Mouse (Mus musculus) c-Kit-positive CD71-negative TER-119-negative erythroid progenitor cells, embryonic 14.5 days (primary cell): ENCODE measurements at regions not wholly inside any gene's neighbourhood (a gene's known extent, or its start where the extent isn't known, plus 50 kb on each side); places are given as distances from the start of the nearest gene placed in this dataset.
A peak's percentile ranks its signal among the peaks of the same experiment; 100 is the strongest.

ENCODE experiments used
- DNase-seq: peaks from one replicate; pipeline ENCODE4 v3.0.0-alpha.2; 2013; ENCODE audit warnings: low read depth

DNA sequence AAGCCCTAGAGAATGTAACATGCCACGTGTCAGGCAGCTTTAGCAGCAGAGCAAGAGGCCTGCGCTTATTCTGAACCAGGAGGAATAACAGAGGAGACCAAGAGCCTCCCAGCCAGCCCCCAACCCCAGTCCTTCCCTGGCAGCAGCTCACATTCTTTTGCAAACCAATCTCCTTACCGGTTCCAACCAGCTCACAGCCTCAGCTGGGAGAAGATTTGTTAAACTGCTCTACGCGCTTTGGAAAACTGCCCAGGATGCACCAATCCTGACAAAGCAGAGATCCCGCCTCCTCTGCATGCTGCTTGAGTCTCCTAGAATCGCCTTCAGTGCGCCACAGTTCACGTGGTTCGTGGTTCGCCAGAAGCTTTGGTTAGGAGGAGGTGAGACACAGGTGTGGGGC lies 51.8 kb downstream of the Gm9376 start:
- no peak for DNase-seq

DNA sequence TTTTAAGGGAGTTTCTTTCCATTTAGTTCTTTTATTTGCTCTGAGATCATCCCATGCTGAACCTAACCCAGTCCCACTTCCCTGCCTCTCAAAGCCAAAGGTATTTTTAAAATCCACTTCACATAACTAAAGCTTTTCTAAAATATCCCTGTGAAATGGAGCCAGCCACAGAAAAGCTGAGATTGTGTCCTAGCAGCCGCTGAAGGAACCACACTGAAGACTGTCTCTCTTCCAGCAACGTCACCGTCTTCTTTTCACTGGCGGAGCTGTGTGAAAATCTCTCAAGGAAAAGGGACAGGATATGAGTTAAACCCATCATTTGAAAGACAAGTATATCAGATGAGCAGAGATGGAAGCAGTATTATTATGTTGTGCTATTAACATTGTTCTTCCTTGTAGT lies 53.3 kb downstream of the Gm9376 start:
- DNase-seq = no peak

DNA sequence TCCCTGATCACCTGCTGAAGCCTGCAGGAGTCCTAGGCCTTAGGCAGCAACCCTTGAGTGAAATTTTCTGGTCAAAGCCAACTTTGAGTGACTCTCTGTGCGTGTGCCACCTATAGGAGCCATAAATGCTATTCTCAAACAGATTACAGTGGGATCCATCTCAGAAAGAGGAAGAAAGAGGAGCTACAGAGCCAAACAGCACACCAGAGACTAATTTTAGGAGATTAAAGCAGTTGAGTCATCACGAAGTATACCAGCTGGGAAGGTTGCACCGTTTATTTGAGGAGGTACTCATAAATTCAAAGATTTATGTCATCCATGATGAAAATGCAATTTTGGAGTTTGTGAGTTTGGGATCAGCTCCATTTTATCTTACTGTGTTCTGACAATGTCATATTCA lies 54.3 kb downstream of the Gm9376 start:
- no peak for DNase-seq

DNA sequence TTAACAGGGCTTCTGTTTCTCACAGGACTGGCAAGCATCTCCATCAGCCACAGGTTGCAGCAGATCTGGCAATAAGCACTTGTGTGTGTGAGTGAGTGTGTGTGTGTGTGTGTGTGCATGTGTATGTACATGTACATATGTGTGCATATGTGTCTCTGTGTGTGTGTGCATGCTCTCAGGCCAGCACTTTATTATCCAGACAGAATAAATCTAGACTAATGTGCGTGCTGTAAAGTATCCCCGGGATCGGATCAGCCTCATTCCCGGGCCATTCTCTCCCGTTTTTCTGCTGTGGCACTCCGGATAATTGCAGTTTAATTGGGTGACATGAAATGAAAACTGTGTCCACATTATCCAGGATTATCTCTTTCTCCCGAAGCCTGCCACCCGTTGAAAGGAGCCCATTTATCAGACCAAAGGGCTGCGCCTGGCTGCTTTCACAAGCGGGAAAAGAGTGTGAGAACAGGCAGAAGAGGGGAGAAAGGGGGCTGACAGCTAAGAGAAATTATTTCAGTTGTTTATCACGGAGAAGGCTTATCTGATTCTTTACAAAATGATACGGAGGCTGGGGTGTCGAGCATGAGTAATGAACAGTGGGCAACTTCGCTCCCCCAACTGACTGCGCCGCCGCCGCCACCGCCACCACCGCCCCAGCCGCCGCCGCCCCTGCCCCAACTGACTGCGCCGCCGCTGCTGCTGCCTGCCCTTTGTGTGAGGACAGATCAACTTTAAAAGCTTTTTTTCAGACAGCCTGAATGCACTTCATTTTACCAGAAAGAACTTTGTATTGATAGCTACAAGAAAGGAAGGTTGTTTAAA lies 55.5 kb downstream of the Gm9376 start:
- DNase-seq = no peak

DNA sequence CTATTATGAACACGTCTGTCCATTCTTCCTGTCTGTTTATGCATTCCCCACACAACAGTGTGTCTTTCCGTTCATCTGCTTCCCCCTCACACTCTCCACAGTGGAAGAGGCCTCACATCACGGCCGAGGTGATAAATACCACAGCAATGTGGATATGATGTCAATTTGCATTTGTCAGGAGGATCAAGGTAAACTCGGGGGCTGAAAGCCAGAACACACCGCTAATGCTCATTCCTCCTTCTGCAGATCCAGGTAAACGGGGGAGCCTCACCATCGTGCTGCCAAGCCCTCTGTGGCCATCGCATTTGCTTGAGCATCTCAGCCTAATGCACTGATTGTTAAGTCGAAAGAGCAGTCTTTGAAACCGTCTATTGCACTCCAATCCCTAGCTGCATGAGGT lies 56.1 kb downstream of the Gm9376 start:
- DNase-seq = no peak

DNA sequence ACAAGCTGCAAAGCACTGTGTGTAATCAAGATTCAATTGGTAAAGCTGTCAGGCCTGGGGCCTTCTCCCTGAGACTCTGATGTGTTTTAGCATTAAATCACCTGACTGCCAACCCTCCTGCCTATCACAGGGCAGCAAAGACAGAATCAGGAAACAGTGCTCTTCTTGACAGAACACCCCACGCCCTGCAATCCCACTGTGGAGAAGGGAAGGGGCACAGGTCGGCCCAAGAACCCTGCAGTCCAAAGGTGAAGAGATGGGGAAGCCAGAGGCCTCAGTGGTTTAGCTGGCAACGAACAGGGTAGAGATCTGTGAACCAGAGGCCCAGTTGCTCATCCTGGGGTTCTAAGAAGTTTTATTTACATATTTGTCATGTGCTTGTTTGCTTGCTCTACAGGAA lies 71.3 kb downstream of the Gm9376 start:
- DNase-seq = no peak

DNA sequence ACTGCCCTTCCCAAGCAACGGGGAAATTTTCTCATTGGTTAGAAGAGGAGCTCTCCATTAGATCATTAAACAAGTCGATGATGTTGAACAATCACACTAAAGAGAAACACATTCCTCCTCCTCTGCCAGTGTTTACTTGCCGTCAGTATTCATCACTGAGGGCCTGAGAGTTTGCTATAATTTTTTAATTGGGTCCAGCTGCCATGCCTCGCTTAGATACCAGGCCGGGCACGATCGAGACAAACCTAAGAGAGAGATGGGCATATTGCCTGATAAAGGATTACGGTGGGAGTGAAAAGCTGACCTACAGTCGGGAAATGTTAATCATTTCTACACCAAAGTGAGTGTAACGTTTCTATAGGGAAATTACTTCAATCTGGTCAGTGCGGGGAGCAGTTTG lies 96.2 kb downstream of the Gm9376 start:
- no peak for DNase-seq

DNA sequence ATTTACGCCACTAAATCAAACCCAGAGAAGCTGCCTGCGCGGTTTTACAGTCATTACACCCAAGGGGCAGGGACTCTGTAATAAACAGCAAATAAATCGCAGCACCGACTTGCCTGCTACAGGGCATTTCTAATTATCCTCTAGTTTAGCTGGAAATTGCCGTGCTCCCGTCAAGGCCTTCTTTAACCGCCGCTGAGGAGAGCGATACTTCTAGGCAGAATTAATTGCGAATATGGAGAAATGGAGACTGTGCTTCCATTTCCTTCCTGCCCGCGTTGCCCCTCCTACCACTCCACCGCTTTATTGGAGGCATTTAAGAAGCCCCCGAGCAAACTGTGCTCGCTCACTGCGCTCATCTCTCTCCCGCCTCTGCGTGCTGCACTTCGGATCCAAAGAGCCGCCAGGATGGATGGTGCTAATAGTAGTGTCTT lies 96.6 kb downstream of the Gm9376 start:
- no peak for DNase-seq

DNA sequence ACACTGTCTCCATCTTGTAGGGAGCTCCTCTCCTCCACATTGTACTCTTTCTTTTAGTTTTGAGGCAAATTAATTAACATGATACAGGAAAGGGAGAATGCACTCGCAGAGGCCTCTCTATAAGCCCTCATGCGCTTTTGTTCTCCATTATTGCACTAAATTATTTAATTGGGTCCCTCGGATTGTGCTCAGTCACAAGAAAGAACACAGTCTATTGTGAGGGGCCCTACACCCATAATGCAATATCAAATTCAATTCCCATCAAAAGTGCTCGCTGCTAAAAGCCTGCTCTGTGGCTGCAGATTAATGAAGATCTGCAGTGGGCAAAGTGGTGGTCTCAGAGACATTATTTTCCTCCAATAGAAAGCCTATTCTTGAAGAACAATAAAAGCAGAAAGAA lies 99.8 kb downstream of the Gm9376 start:
- DNase-seq = no peak

DNA sequence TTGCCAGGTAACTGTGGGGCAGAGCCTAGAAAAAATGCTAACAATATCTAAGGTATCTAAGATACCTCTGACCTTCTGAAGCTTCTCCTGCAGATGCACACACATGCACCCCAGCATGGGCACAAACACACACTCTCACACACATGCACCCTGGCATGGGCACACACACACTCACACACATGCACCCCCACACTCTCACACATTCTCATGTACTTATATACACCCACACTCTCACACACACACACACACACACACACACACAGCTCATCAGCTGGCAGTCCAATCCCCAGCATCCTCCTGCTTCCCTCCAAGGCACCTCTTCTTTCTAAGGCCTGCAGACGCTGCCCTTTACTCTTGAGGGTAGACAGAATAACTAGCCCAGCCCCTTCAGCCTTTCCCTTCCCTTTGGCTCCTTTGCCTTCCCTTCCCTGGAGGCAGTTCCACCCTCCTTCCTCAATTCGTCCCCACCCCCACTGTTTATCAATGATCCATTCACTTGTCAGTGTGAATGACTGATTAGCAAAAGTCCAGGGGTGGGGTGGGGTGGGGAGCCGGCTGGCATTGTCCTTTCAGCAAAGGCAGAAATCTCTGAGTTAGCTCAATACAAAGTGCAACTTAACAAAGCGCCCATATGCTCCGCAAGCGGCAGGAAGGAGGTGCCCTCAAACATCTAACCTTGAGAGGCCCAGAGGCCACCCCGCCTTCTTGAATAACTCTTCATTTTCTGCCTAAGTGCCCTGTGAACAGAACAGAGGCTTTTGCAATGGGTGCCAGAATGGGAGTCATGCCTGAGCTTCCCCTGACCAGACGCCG lies 102.1 kb downstream of the Gm9376 start:
- DNase-seq = no peak

DNA sequence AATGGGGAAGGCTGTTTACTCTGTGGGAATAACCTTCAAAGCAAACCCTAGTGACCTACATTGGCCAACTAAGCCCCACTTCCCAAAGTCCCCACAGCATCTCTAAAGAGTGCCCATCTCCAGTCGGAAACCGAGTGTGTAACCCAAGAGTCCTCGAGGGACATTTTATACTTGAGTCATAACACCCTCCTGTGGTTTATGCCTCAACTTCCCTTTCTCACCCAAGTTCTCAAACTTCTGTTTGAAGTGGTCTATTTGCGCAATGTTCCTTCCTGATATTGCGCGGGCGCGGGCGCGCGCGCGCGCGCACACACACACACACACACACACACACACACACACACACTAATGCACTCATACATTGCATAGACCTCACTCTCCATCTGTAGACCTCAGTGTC lies 104.6 kb downstream of the Gm9376 start:
- peak; percentile 37 for DNase-seq

DNA sequence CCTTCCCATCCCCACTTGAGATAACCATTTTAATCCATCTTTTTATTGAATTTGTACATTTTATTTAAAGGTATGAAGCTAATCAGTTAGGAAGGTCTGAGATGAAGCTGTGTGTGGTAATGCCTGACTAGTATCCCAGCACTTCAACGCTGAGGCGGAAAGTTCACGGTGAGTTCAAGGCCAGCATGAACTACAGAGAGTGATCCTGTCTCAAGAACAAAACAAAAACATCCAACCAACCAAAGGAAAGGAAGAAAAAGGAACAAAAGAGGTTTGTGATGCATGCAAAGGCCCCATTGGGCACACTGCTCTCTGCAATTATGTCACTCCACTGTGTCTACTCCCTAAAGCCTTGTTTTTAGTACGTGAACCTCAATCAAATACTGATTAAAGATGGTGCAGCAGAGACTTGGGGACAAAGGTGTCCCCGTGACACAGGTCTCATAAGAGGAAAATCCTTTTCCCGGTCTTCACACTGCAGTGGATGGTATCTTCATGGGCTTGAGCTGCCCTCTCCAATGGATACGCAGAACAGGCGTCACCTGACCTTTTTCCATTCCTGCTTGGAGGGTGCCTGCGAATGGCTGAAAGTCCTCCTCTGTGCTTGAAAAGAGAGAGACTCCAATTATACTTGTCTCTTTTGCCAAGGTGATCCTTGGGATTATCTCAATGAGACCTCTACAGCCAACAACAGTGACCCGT lies 108.2 kb downstream of the Gm9376 start:
- no peak for DNase-seq

DNA sequence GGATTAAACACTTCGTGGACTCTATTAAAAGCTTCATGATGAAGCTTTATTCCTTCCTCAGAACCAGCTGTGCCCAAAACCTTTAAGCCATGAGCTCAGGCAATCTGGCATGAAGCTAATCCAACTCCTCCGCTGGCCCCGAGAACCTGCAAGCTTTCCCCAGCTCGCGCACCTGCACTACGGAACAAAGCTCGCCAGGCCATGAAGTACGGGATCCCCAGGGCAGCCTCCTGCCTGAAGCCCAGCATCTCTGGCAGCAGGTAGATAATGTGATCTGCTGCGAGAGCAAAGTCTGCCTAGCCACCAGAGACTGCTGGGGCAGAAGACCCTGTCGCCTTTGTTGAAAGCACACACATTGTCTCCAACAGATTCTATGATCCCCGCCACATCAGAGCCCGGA lies 108.9 kb downstream of the Gm9376 start:
- no peak for DNase-seq

DNA sequence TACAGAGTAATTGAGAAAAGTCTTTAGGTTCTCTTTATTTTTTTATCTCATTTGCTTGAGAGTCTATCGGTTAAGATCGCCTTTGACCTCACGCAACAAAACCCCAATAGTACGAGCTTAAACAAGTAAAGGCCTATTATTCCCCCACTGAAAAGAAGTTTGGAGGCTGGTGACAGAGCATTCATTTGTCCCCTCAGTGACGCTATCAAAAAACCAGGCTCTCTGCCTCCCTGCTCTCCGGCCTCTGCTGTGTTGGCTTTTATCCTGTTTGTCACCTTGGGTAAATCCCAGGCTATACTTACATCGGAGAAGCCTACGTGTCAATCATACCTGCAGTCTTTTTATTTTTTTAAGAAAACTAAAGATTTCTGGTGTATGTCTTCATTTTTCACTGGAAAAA lies 112.9 kb downstream of the Gm9376 start:
- DNase-seq = no peak

DNA sequence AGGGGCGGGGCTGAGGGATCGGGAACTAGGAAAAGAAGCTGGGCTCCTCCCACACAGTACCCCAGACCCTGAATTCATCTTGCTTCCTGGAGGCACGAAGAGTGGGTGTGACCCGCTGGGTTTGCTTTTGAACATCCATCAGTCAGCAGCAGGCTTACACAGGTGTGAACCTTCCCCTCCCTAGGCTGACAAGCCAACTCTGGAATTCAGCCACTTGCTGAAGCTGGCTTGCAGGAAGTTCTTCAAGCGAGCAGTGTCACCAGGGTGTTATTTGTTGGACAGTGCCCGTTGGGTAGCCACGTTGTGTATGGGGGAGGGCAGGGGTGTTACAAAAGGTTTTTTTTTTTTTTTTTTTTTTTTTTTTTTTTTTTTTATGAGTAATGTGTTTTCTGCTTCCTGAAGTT lies 118.8 kb downstream of the Gm9376 start:
- DNase-seq = no peak

DNA sequence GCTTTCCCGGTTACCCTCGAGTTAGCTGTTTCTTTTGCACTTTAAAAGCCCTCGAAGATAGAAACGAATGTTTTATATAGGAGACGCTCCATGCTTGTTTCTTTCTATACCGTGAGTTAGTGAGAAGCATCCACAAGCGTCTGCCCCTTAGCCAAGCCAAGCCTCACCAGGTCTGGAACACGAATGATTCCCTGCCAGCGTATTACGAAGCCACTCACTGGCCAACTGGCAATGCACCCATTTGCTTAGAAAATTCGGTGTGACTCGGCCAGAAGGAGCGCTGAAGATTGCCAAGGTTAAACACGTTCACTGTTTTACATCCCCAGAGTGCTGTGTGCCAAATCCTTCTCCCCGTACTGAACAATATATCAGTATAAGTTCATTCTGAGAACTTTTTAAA lies 121.3 kb downstream of the Gm9376 start:
- DNase-seq = no peak

DNA sequence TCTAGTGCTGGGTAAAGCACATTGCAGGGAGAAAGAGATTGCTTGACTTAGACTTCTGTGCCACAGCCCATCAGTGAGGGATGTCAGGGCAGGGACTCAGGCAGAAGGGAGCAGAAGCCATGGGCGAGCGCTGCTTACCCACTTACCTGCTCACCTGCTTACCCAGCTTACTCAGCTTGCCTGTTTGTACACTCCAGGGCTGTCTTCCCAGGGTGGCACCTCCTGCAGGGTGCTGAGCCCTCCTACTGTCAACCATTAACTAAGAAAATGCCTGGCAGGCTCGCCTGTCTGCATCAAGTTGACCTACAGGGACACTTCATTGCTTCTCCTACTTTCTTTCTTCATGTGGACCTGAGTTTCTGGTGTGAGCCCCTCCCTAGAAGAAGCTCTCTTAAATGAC lies 124.0 kb downstream of the Gm9376 start:
- no peak for DNase-seq

DNA sequence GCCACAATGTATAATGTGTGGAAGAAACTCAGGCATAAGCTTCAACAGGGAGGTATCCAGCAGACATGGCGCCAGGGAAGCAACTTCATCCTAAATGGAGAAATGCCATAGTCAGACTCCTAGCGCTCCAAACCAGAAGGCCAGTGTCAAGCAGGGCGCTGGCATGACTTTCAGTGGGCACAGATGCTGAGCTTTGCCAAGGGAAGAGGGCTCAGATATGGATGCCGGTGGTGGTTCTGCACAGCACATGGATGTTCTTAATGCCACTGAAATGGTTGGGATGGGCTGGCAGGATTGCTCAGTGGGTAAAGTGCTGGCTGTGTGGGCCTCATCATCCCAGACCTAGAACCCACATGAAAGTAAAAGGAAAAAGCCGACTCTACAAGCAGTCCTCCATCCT lies 124.8 kb downstream of the Gm9376 start:
- DNase-seq = no peak

DNA sequence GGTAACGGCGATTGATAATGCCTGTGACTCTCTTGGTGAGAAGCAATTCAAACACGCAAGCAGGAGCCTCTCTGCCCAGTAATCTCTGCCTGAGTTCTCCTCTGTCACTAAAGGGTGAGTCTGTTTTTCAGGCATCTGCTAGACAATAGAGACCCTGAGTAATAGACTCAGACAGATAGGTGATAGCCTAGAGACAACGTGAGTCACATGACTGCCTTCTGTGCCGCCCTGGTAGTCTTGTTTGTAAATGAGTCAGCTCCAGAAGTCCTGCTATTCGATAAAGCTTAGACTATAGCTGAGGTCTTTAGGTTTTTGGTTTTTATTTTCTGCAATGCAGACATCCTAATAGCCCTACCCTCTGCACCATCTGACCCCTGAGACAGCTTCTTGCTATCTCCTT lies 126.9 kb downstream of the Gm9376 start:
- no peak for DNase-seq

DNA sequence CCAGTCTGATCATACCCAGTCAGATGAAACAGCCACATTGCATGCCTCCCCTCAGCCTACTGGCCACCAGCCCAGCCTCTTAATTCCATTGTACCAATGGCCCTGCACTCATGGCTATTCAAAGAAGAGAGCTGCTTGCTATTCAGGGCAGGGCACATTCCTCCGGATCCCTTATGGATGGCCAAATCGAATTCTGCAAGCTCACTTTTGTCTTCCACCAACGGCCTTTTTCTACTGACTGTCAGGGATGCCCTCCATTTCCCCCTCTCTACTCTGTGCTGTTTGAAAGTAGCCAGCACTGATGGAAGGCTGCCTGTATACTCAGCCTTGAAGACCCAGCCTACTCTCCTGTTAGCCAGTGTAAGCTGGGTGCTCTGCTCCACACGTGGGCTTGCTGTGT lies 147.5 kb downstream of the Gm9376 start:
- DNase-seq = no peak

DNA sequence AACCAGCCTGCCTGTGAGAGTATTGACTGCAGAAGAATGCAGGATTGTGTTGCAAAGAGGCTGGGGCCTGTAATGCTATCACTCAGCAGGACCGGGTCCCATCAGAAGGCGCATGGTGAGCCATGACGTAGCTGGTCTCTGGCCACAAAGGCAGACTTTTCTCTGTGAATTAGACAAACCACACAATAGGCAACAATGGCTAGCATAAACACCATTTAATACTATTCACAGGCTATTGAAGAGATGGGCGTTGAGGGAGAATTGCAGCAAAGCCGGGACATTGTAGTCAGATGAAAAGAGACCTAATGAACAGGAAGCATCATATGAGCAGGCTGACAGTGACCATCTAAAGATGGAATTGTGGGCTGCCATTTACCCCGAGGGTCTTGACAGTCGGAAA lies 149.4 kb downstream of the Gm9376 start:
- DNase-seq = no peak

DNA sequence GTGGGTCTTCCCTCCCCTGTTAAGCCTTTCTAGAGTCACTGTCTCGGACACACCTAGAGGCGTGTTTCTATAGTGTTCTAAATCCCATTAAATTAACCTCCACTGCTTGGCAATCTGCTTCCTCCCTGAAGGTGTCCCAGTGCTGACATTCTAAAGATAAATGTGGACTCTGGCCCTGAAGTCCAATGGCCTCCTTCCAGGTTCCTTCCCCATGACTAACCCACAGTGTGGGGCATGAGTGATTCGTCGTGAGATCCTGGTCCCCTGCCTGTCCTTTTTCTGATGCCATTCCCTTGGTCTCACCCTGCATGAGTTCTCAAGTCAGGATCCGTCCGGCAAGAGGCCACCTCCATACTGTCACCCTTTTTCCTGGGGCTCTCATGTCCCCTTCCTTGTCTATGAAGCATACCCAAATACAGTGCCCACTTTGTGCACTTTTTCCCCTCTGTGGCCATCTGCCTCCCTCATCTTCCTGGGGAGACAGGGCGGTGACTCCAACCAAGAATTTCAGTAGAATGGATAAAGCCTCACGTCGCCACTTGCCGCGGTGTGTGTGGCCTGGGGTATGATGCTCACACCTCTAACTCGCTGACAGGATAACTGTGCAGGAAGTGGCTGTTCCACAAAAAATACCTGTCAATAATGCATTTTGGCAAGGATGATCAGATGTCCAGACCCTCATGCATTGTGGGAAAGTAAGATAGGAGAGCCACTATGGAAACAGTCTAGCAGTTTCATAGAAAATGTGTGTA lies 152.9 kb downstream of the Gm9376 start:
- DNase-seq = no peak
